Mouse (Mus musculus): ENCODE data around the gene Gng7. TPM values are rescaled to one million over a fixed set of nuclear protein-coding genes. Genes with fewer than 3 reads are reported as not detected.
"Not testable (repeated sequence)": the region's sequence is repeated elsewhere in the genome, so short reads cannot be mapped to it uniquely, and the experiment has no call there.

Gene Gng7
- polyA plus RNA-seq (2014; fragmentation: Nextera tagmentation; extraction: Ambion mirVana) = 11.5 and 11.6 TPM in 2 replicates

DNA sequence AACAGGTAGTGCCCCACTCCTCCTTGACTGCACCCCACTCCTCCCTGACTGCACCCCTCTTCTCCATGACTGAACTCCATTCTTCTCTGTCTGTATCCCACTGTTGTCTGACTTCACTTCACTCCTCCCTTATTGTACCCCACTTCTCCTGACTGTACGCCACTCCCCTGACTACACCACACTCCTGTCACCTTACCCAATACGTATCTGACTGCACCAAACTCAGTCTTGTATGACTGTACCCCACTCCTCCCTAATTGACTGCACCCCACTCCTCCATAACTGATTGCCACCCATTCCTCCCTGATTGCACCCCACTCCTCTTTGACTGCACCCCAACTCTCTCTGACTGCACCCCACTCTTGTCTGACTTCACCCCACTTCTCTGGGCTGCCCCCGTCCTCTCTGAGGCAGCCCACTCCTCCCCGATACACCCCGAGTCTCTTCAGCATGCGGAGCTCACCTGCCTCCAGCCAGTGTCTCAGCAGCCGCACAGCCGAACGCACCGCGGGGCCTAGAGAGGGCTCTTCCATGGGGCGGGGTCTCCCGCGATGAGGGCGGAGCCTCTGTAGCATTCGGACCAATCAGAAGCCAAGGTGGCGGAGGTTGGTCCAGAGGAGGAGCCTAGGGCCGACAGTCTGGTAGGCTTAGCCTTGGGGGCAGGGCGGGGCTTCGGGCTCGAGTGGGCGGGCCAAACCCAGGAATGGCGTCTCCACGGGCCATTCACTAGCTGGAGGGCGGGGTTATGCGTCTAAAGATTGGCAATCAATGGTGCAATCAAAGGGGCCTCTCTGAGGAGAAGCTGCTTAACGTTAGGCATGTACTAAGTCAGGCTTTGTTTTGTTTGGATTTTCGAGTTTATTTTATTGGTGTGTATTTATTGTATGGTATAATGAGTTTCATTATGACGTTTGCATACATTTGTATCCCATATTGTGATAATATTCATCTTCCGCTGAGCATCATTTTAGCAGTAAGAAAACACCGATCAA, at the start of gene Gng7:
Gene Gng7 (minus strand): TSS at position 553 of the 992 bp plus-strand sequence.
- peak within 1 kb of the TSS; percentile 21; the same call in 1 of the 2 replicates for H3K9ac ChIP-seq (replicated peaks; ENCODE audit: low read length)
- H3K4me3 ChIP-seq (replicated peaks; ENCODE audit: low read depth, low read length) = peak within 1 kb of the TSS; percentile 29
- H3K4me2 ChIP-seq (ENCODE audit: low read length) = peak within 1 kb of the TSS; percentile 51
- DNase-seq (peak; percentile 98), ATAC-seq (ENCODE audit: low FRiP score, low TSS enrichment) (peak; percentile 96)
- peaks cover 11% of the 10 kb centered on the region; the same call in 1 of the 2 replicates for H3K4me1 ChIP-seq (ENCODE audit: control insufficient read depth, insufficient read depth, low read length)
- no peaks in the 10 kb centered on the region for H3K9me3 ChIP-seq (ENCODE audit: control insufficient read depth, low read length)
- H3K27me3 ChIP-seq (ENCODE audit: control insufficient read depth, insufficient read depth, low read length) = no peaks in the 10 kb centered on the region
- H3K36me3 ChIP-seq (ENCODE audit: control insufficient read depth, insufficient read depth, low read length) = no peaks in the 10 kb centered on the region
- 10% methylated on average over 31 of the region's 31 CpGs for WGBS
- no peak within 1 kb of the TSS for H3K27ac ChIP-seq (replicated peaks; ENCODE audit: low read depth, low read length)

DNA sequence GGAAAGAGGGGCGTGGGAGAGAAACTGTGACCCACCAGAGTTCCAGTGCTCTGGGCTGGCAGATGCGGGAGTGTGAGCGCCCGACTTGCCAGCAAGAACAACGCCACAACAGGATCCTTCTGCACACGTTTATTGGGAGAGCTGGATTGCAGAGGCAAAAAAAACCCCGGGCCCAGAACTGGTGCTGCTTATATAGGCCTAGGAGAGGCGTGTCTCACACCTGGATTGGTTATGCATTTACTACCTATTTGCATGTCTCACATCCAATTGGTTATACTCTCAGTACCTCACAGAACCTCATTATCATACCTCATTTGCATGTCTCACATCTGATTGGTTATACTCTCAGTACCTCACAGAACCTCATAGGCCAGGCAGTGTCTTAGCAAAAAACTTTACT, 49.8 kb upstream of the Gng7 start:
- 90% methylated on average over 8 of the region's 8 CpGs for WGBS
- H3K27me3 ChIP-seq (ENCODE audit: control insufficient read depth, insufficient read depth, low read length); H3K9me3 ChIP-seq (ENCODE audit: control insufficient read depth, low read length); H3K36me3 ChIP-seq (ENCODE audit: control insufficient read depth, insufficient read depth, low read length); H3K4me3 ChIP-seq (replicated peaks; ENCODE audit: low read depth, low read length); H3K27ac ChIP-seq (replicated peaks; ENCODE audit: low read depth, low read length); H3K9ac ChIP-seq (replicated peaks; ENCODE audit: low read length); ATAC-seq (ENCODE audit: low FRiP score, low TSS enrichment); H3K4me2 ChIP-seq (ENCODE audit: low read length); DNase-seq; H3K4me1 ChIP-seq (ENCODE audit: control insufficient read depth, insufficient read depth, low read length): not testable (repeated sequence)

GRCm38 (mm10) chr10:81062710-81063109, 48.0 kb upstream of the Gng7 start:
- WGBS = 67% methylated on average over 4 of the region's 4 CpGs
- Histone ChIP-seq H3K9me3 (ENCODE audit: control insufficient read depth, low read length) (no peaks in the 10 kb centered on the region), H3K4me3 (replicated peaks; ENCODE audit: low read depth, low read length) (no peak overlapping the region), H3K4me1 (ENCODE audit: control insufficient read depth, insufficient read depth, low read length) (peaks cover 11% of the 10 kb centered on the region), H3K9ac (replicated peaks; ENCODE audit: low read length) (no peak overlapping the region), H3K4me2 (ENCODE audit: low read length) (no peak overlapping the region), H3K36me3 (ENCODE audit: control insufficient read depth, insufficient read depth, low read length) (no peaks in the 10 kb centered on the region), H3K27me3 (ENCODE audit: control insufficient read depth, insufficient read depth, low read length) (no peaks in the 10 kb centered on the region), H3K27ac (replicated peaks; ENCODE audit: low read depth, low read length) (no peak overlapping the region)
- ATAC-seq (ENCODE audit: low FRiP score, low TSS enrichment) = no peak
- DNase-seq = no peak

DNA sequence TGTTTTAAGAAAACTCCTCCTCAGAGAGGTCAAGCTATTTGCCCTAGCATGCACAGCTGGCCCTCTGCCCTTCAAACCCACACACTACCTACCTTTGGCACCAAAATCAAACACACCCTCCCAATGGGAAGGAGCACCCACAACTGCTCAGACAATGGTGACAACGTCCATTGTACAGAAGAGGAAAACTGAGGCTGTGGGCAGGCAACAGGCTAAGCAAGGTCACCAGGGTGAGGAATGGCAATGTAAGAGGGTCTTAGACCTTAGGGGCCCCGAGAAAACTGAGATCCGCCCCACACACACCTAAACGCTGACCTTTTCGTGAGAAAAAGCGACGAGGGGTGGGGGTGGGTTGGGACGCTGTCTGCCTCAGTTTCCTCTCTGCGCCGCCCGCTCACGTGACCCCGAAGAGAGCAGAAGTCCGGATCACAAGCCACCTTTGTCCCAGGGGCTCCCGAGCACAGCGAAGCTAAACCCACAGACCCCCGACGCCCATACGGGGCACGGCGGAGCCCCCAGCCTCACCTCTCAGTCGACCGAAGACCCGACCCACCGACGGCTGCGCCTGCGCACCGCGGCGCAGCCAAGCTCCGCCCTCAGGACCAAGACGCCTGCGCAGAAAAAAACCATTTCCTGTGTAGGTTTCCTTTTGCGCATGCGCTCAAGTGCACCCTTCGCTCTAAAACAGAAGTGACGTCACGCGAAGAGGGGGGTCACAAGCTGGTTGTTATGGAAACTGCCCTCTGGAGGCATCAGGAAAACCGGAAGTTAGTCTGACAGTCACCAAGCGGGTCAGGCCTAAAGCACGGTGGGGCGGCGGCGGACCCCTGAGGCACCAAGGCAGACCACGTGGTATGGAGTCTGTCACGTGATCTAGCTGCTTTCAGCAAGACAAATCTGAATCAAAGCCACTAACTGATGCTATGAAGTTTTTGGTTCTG, 45.1 kb upstream of the Gng7 start, which contains the start of gene Sgta:
Gene Sgta (minus strand): TSS at position 579 of the 941 bp plus-strand sequence.
- H3K4me1 ChIP-seq (ENCODE audit: control insufficient read depth, insufficient read depth, low read length) = peaks cover 11% of the 10 kb centered on the region
- under 1% methylated on average over 48 of the region's 48 CpGs for WGBS
- peak within 1 kb of the TSS; percentile 80 for H3K9ac ChIP-seq (replicated peaks; ENCODE audit: low read length)
- no peaks in the 10 kb centered on the region for H3K9me3 ChIP-seq (ENCODE audit: control insufficient read depth, low read length)
- 0 out of 2 replicates have a peak within 1 kb of the TSS, but pooled peaks have one; percentile 41 for H3K27ac ChIP-seq (replicated peaks; ENCODE audit: low read depth, low read length)
- H3K36me3 ChIP-seq (ENCODE audit: control insufficient read depth, insufficient read depth, low read length) = 0 out of 2 replicates have a peak, but pooled peaks cover 8% of the 10 kb centered on the region
- DNase-seq (peak; percentile 100), ATAC-seq (ENCODE audit: low FRiP score, low TSS enrichment) (peak; percentile 94)
- peak within 1 kb of the TSS; percentile 91 for H3K4me2 ChIP-seq (ENCODE audit: low read length)
- H3K4me3 ChIP-seq (replicated peaks; ENCODE audit: low read depth, low read length) = peak within 1 kb of the TSS; percentile 79
- H3K27me3 ChIP-seq (ENCODE audit: control insufficient read depth, insufficient read depth, low read length) = no peaks in the 10 kb centered on the region

DNA sequence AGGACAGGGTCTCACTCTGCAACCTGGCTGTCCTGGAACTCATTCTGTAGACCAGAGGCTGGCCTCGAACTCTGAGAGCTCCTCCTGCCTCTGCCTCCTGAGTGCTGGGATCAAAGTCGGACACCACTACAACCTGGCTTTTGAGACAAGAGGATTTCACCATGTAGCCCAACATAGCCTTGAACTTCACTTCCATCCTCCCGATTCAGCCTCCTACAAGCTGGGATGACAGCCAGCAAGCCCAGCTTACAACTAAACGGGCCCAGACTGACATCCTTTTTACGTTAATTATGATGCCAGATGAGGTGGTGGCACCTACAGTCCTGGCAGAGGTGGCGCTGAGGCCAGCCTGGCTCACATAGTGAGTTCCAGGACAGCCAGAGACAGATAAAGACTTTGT, 44.2 kb upstream of the Gng7 start:
- H3K36me3 ChIP-seq (ENCODE audit: control insufficient read depth, insufficient read depth, low read length) = 0 out of 2 replicates have a peak, but pooled peaks cover 11% of the 10 kb centered on the region
- H3K9me3 ChIP-seq (ENCODE audit: control insufficient read depth, low read length) = no peaks in the 10 kb centered on the region
- H3K4me2 ChIP-seq (ENCODE audit: low read length) = peak overlapping the region; percentile 91
- no peaks in the 10 kb centered on the region for H3K27me3 ChIP-seq (ENCODE audit: control insufficient read depth, insufficient read depth, low read length)
- peaks cover 11% of the 10 kb centered on the region for H3K4me1 ChIP-seq (ENCODE audit: control insufficient read depth, insufficient read depth, low read length)
- H3K27ac ChIP-seq (replicated peaks; ENCODE audit: low read depth, low read length) = no peak overlapping the region
- peak overlapping the region; percentile 80; the same call in 1 of the 2 replicates for H3K9ac ChIP-seq (replicated peaks; ENCODE audit: low read length)
- peak overlapping the region; percentile 79 for H3K4me3 ChIP-seq (replicated peaks; ENCODE audit: low read depth, low read length)
- DNase-seq = no peak
- 87% methylated on average over 6 of the region's 6 CpGs for WGBS
- ATAC-seq (ENCODE audit: low FRiP score, low TSS enrichment) = no peak

GRCm38 (mm10) chr10:81057406-81058130, 42.8 kb upstream of the Gng7 start:
- no peak overlapping the region for H3K27ac ChIP-seq (replicated peaks; ENCODE audit: low read depth, low read length)
- WGBS = 95% methylated on average over 23 of the region's 23 CpGs
- no peak overlapping the region; the same call in 1 of the 2 replicates for H3K9ac ChIP-seq (replicated peaks; ENCODE audit: low read length)
- peaks cover 11% of the 10 kb centered on the region for H3K4me1 ChIP-seq (ENCODE audit: control insufficient read depth, insufficient read depth, low read length)
- H3K4me2 ChIP-seq (ENCODE audit: low read length) = no peak overlapping the region
- peaks cover 13% of the 10 kb centered on the region; the same call in 1 of the 2 replicates for H3K36me3 ChIP-seq (ENCODE audit: control insufficient read depth, insufficient read depth, low read length)
- ATAC-seq (ENCODE audit: low FRiP score, low TSS enrichment) (no peak), DNase-seq (no peak)
- no peaks in the 10 kb centered on the region for H3K27me3 ChIP-seq (ENCODE audit: control insufficient read depth, insufficient read depth, low read length)
- no peak overlapping the region for H3K4me3 ChIP-seq (replicated peaks; ENCODE audit: low read depth, low read length)
- H3K9me3 ChIP-seq (ENCODE audit: control insufficient read depth, low read length) = no peaks in the 10 kb centered on the region

DNA sequence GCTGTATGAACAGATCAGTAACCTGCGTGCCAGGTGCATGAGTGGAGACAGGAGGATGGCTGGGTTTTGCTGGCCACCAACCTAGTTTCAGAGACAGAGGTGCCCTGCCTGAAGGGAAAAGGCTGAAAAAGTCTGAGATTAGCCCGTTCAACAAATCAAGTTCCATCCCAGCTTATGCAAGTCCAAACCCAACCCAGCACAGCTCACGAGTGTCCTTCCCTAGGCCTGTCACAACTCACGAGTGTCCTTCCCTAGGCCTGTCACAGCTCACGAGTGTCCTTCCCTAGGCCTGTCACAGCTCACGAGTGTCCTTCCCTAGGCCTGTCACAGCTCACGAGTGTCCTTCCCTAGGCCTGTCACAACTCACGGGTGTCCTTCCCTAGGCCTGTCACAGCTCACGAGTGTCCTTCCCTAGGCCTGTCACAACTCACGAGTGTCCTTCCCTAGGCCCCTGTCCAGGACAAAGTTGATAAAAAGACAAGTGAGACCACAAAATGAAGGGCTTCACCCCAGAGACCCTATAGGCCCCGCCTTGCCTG, 41.1 kb upstream of the Gng7 start:
- WGBS = 84% methylated on average over 11 of the region's 11 CpGs
- peaks cover 11% of the 10 kb centered on the region for H3K4me1 ChIP-seq (ENCODE audit: control insufficient read depth, insufficient read depth, low read length)
- H3K4me2 ChIP-seq (ENCODE audit: low read length); H3K27ac ChIP-seq (replicated peaks; ENCODE audit: low read depth, low read length); H3K4me3 ChIP-seq (replicated peaks; ENCODE audit: low read depth, low read length); ATAC-seq (ENCODE audit: low FRiP score, low TSS enrichment); DNase-seq; H3K27me3 ChIP-seq (ENCODE audit: control insufficient read depth, insufficient read depth, low read length); H3K9me3 ChIP-seq (ENCODE audit: control insufficient read depth, low read length); H3K9ac ChIP-seq (replicated peaks; ENCODE audit: low read length): not testable (repeated sequence)
- H3K36me3 ChIP-seq (ENCODE audit: control insufficient read depth, insufficient read depth, low read length) = peaks cover 30% of the 10 kb centered on the region
